Mouse (Mus musculus) gastrocnemius, postnatal 4 days (tissue): Measurements from ENCODE around the gene Abhd12b. TPM values are rescaled to one million over a fixed set of nuclear protein-coding genes. Genes with fewer than 3 reads are reported as not detected.
A peak's percentile ranks its signal among the peaks of the same experiment; 100 is the strongest.
"Not testable (repeated sequence)": the region's sequence is repeated elsewhere in the genome, so short reads cannot be mapped to it uniquely, and the experiment has no call there.

Experiments
- DNase-seq, 2 experiments: peaks; one replicate each; pipeline ENCODE4 v3.0.0; 2021 to 2022; ENCODE audit warnings: low spot score in 2 of 2, mixed read lengths in 2 of 2
- total RNA-seq, 2 experiments: library from RNA; stranded (reverse); gene quantifications; 2 replicates each; pipeline ENCODE4 v1.2.3; 2021

Abhd12b gene
- total RNA-seq, 2 experiments from 2014 or later, result not detected

- no peak for DNase-seq
Observed at GRCm38 (mm10) chr12:70137626-70138025, 16.3 kb upstream of the Abhd12b start.

- DNase-seq, result no peak
Observed at GRCm38 (mm10) chr12:70139871-70140270, 14.1 kb upstream of the Abhd12b start.

GRCm38 (mm10) chr12:70140542-70140941 lies 13.4 kb upstream of the Abhd12b start:
- no peak for DNase-seq

- DNase-seq, result no peak
Observed at GRCm38 (mm10) chr12:70140993-70141576, 12.9 kb upstream of the Abhd12b start.

GRCm38 (mm10) chr12:70144106-70144587 lies 9.8 kb upstream of the Abhd12b start:
- not testable (repeated sequence) for DNase-seq

- peak in 1 of 2 experiments; percentile 47 for DNase-seq
Observed at GRCm38 (mm10) chr12:70144637-70145448, 9.1 kb upstream of the Abhd12b start.

GRCm38 (mm10) chr12:70145586-70145985 lies 8.4 kb upstream of the Abhd12b start:
- DNase-seq, result no peak

GRCm38 (mm10) chr12:70147986-70148630 lies 5.8 kb upstream of the Abhd12b start:
- no peak for DNase-seq

- no peak for DNase-seq
Observed at GRCm38 (mm10) chr12:70148631-70149265, 5.2 kb upstream of the Abhd12b start.

GRCm38 (mm10) chr12:70156222-70156621 lies 2.3 kb downstream of the Abhd12b start:
- no peak for DNase-seq

- DNase-seq, result no peak
Observed at GRCm38 (mm10) chr12:70157292-70158066, 3.5 kb downstream of the Abhd12b start.

- DNase-seq, result no peak
Observed at GRCm38 (mm10) chr12:70161057-70161456, 7.1 kb downstream of the Abhd12b start.

- DNase-seq, result no peak
Observed at GRCm38 (mm10) chr12:70164741-70165140, 10.8 kb downstream of the Abhd12b start.

- DNase-seq, result no peak
Observed at GRCm38 (mm10) chr12:70167950-70168349, 14.0 kb downstream of the Abhd12b start.

GRCm38 (mm10) chr12:70169969-70170368 lies 16.0 kb downstream of the Abhd12b start:
- DNase-seq, result no peak

- DNase-seq, result not testable (repeated sequence)
Observed at GRCm38 (mm10) chr12:70183507-70183906, 29.6 kb downstream of the Abhd12b start.

- no peak for DNase-seq
Observed at GRCm38 (mm10) chr12:70184173-70184783, 30.3 kb downstream of the Abhd12b start.

GRCm38 (mm10) chr12:70192267-70192727 lies 38.4 kb downstream of the Abhd12b start:
- DNase-seq, result no peak

- no peak for DNase-seq
Observed at GRCm38 (mm10) chr12:70195426-70195825, 41.5 kb downstream of the Abhd12b start.

- DNase-seq, result no peak
Observed at GRCm38 (mm10) chr12:70196341-70196740, 42.4 kb downstream of the Abhd12b start.
